Mouse (Mus musculus) bone marrow macrophage, adult 2 months (primary cell): ENCODE results near the gene Sfxn3. TPM values are rescaled to one million over a fixed set of nuclear protein-coding genes. Genes with fewer than 3 reads are reported as not detected.

Experiments used
- H3K27ac ChIP-seq: 2 replicates; pipeline ENCODE4 v1.5.1; 2012; ENCODE audit warnings: low read depth, low read length; ENCODE audit not compliant: insufficient read depth
- H3K4me1 ChIP-seq: 2 replicates; pipeline ENCODE4 v1.6.1; 2012; ENCODE audit warnings: low read length; ENCODE audit not compliant: control insufficient read depth, insufficient read depth
- H3K4me3 ChIP-seq: 2 replicates; pipeline ENCODE4 v1.5.1; 2012; ENCODE audit warnings: mild to moderate bottlenecking, low read length, moderate library complexity; ENCODE audit not compliant: insufficient read depth
- CTCF ChIP-seq: IDR thresholded peaks from 2 replicates; pipeline ENCODE4 v1.5.1; 2012; ENCODE audit warnings: low read depth, mild to moderate bottlenecking, low read length, moderate library complexity
- POLR2A ChIP-seq: IDR thresholded peaks from 2 replicates; pipeline ENCODE4 v1.6.1; 2012; ENCODE audit warnings: mild to moderate bottlenecking, low read depth, low read length, borderline replicate concordance
- polyA plus RNA-seq: library from polyadenylated mRNA; stranded (reverse); fragments of >200 nt; gene quantifications from 2 replicates; pipeline ENCODE4 v1.2.4, GENCODE M21; 2012; ENCODE audit not compliant: missing spikeins, insufficient read depth, insufficient read length

The Sfxn3 gene
- polyA plus RNA-seq, 1 experiment = 45.1 TPM

DNA sequence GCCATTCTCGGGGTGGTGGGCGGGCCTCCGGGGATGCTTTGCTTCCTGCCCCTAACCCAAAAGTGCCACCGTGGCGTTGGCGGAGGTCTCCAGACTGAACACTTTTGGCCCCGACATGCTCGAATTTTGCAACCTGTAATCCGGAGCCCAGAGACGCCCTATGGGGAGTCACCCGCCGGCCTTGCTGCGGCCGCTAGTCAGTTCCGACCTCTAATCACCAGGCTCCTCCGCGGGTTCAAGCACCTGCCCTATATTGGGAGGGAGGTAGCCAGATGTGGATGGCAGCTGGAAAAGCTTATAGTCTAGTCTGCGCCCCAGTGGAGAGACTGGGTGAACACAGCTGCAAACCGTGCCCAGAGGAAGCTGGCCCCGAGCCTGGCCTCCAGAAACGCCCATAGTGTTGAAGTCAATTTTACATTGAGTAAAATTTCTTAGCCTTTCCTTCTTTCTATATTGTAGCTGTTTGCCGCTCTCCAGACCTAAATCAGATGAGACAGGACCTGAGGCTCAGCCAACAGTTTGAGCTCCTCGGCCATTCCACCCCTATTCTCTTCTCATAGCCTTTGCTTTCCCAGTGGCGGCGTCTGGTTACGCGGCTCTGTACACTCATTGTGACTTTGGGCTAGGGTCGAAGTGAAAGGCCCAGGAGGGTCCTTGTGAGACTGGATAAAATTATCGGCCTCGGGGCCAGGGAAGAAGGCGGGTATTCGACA, 28.2 kb downstream of the Sfxn3 start:
- TF ChIP-seq CTCF = no peak
- no peak for TF ChIP-seq POLR2A
- peak overlapping the region; percentile 70 for H3K4me3 ChIP-seq
- H3K27ac ChIP-seq = peak overlapping the region; percentile 40
- peaks cover 24% of the 10 kb centered on the region for H3K4me1 ChIP-seq

DNA sequence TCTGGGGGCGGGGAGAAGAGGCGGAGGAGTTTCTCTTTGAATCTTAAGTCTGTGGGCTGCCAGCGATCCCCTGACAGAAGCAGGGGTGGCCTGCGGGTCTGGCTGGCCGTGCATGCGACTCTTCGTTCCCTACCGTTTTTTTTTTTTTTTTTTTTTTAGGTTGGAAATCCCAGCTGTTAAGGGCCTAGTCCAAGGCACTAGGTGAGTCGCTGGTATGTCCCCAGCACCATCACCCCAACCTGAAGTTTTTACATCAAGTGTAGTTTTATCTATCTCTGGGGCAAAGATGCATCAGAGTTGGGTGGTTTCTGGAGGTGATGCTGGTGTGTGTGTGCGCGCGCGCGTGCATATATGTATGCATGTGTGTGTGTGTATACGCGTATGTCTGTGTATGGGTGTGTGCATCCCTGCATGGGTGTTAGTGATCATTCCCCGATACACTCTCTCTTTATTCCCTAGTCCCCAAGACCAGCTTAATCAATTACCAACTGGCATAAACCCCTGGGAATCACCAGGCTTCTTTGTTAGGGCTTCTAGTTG, 28.8 kb downstream of the Sfxn3 start:
- Histone ChIP-seq H3K4me1 (peaks cover 18% of the 10 kb centered on the region), H3K4me3 (peak overlapping the region; percentile 70), H3K27ac (no peak overlapping the region)
- no peak for TF ChIP-seq CTCF
- no peak for TF ChIP-seq POLR2A

DNA sequence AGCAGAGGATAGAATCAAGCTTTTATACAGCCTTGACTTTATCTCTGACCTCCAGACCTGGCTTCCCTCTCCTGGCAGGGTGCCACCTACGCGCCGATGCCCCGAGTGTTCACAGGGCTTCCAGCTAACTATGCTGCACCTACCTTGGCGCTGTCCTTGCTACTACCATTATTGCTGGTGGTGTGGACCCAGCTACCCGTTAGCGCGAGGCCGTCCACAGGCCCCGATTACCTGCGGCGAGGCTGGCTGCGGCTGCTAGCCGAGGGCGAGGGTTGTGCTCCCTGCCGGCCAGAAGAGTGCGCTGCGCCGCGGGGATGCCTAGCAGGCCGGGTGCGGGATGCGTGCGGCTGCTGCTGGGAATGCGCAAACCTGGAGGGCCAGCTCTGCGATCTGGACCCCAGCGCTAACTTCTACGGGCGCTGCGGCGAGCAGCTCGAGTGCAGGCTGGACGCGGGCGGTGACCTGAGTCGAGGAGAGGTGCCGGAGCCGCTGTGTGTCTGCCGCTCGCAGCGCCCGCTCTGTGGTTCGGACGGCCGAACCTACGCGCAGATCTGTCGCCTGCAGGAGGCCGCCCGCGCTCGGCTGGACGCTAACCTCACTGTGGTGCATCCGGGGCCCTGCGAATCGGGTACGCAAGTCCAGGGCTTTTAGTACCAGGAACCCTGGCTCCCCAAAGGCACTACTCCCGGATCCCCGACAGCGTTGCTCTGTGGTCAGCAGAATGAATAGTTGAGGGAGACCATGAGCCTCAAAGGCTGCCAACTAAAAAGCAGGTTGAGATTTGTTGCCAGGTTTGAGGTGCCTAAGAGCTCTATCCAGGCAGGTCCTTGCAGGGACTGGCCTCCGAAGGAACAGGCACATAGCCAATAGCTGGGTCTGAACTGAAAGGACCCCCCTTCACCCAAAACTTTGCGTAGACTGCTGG, 29.5 kb downstream of the Sfxn3 start:
- peak overlapping the region; percentile 44 for H3K4me3 ChIP-seq
- TF ChIP-seq CTCF (peak; percentile 16; the same call in 1 of the 2 replicates), POLR2A (no peak)
- H3K27ac ChIP-seq = no peak overlapping the region
- peaks cover 15% of the 10 kb centered on the region for H3K4me1 ChIP-seq

GRCm38 (mm10) chr19:45077742-45078645, 30.7 kb downstream of the Sfxn3 start:
- Histone ChIP-seq H3K4me3 (no peak overlapping the region), H3K27ac (no peak overlapping the region), H3K4me1 (peaks cover 12% of the 10 kb centered on the region)
- TF ChIP-seq POLR2A (no peak), CTCF (no peak)

DNA sequence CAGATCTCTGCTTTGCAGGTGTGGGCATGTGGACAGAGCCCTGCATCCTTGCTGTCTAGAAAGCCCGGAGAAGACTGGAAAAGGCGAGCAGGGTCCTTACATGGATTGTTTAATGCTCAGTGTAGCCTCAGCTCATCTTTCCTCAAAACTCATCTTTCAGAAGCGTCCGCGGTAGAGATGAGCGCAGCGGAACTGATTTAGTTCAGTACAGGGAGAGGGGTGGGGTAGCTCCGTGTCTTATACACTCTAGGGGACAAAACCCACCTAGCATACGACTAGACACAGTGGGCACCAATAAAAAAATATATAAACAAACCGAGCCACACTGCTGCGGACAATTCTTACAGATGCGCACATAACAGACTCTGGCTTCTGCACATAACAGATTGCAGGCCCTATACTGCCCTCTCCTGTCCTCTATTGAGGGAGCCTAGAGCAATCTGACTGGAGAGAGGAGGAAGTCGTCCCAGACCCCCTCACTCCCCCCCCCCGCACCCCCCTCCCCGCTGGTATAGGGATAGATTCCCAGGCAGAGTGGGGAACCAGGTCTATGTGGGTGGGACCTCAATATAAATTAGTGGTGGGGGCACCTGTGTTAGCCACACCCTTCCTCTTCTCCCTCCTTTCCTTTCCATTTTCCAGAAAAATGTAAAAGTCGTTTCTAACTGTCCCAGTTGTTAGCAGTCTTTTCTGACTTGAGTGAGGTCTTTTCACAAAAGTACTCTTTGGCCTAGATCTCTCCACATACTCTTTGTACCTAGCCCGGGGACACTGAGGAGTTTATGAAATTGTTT, 31.9 kb downstream of the Sfxn3 start:
- Histone ChIP-seq H3K4me3 (peak overlapping the region; percentile 50), H3K4me1 (peaks cover 12% of the 10 kb centered on the region), H3K27ac (no peak overlapping the region)
- TF ChIP-seq POLR2A (no peak), CTCF (no peak; the same call in 1 of the 2 replicates)

DNA sequence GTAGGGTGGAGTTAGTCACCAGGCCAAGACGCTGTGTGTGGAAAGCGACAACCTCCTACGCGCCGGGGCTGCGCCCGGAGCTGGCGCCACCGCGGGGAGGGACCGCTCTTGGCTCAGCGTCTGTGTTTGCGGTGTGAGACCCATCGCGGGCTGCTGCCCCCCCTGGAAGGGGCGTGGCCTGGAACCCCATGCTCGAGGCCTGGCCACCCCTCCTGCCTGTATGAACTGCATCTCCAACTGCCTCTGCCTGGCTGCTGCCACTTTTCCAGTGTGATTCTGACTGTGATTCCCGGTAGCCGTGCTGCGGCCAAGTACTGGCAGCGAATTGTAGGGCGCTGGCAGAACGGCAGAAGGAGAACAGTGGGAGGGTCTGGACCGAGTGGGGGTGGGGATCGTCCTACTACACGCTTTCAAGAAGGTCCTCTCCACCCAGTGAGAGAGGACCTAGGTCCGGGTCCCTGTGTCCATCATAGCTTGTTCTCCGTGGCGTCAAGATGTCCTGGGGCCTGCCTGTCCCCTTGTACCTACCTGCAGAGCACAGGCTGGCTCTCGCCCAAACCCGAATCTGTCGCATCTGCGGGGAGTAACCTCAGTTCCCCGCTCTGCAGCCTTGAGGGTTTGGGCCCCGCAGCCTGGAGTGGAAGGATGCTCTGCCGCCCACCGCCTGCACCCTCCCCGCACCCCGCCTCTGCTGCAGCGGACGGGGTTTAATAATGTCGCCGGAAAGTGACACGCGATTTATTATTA, 32.6 kb downstream of the Sfxn3 start:
- H3K27ac ChIP-seq = no peak overlapping the region
- H3K4me3 ChIP-seq = peak overlapping the region; percentile 50
- TF ChIP-seq POLR2A = no peak
- no peak for TF ChIP-seq CTCF
- H3K4me1 ChIP-seq = peaks cover 12% of the 10 kb centered on the region

DNA sequence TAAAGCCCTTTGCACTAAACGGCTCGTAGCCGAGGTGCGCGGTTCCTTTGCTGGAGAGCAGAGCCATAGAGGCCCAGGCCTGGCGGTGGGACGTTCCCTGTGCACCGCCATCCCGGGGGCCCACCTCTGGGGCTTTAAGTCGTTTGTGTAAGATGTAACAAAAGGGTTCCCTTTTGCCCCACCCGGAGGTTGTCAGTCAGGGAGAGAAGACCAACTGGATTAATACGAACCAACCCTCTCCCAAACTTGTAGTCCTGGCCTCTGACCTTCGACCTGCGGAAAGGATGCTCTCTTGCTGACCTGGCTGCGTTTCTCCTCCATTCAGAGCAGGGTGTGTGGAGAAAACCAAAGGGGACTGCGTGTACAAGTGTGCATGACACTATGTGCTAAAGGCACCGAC, 33.4 kb downstream of the Sfxn3 start:
- Histone ChIP-seq H3K27ac (no peak overlapping the region), H3K4me3 (peak overlapping the region; percentile 50), H3K4me1 (peaks cover 10% of the 10 kb centered on the region)
- TF ChIP-seq POLR2A = no peak
- no peak for TF ChIP-seq CTCF

- H3K27ac ChIP-seq = no peak overlapping the region
- TF ChIP-seq CTCF (peak; percentile 99), POLR2A (no peak)
- peaks cover 4% of the 10 kb centered on the region for H3K4me1 ChIP-seq
- no peak overlapping the region for H3K4me3 ChIP-seq
Observed at GRCm38 (mm10) chr19:45081279-45081678, 34.0 kb downstream of the Sfxn3 start.
